Mouse (Mus musculus) cortical plate, adult 2 months (tissue): Measurements from ENCODE around the gene Apol11b. TPM values are rescaled to one million over a fixed set of nuclear protein-coding genes. Genes with fewer than 3 reads are reported as not detected.
"Not testable (repeated sequence)": the region's sequence is repeated elsewhere in the genome, so short reads cannot be mapped to it uniquely, and the experiment has no call there.

Source experiments
- H3K27ac ChIP-seq: fragments of 200-500 bp; 2 replicates; pipeline ENCODE4 v1.5.1; 2012; ENCODE audit warnings: low read length, control low read depth, inconsistent platforms; ENCODE audit not compliant: insufficient read depth
- H3K4me1 ChIP-seq: fragments of 200-500 bp; 2 replicates; pipeline ENCODE4 v1.6.1; 2011; ENCODE audit warnings: low read length; ENCODE audit not compliant: control insufficient read depth, insufficient read depth
- H3K4me3 ChIP-seq: fragments of 200-500 bp; 2 replicates; pipeline ENCODE4 v1.5.1; 2011; ENCODE audit warnings: mild to moderate bottlenecking, low read length, control low read depth; ENCODE audit not compliant: insufficient read depth
- CTCF ChIP-seq: fragments of 200-500 bp; IDR thresholded peaks from 2 replicates; pipeline ENCODE4 v1.5.1; 2011; ENCODE audit warnings: mild to moderate bottlenecking, control low read depth, low read length; ENCODE audit not compliant: insufficient read depth; ENCODE audit errors: extremely low read depth
- POLR2A ChIP-seq: fragments of 200-500 bp; IDR thresholded peaks from 2 replicates; pipeline ENCODE4 v1.6.1; 2011; ENCODE audit warnings: mild to moderate bottlenecking, low read length, control low read depth; ENCODE audit not compliant: insufficient read depth; ENCODE audit errors: extremely low read depth
- polyA plus RNA-seq: library from polyadenylated mRNA; depleted of rRNA; stranded (reverse); fragments of >200 nt; gene quantifications from 2 replicates; pipeline ENCODE4 v1.2.3, GENCODE M21; 2012; rRNA removed

Gene Apol11b
- 0.06 TPM in 1 of 2 replicates, not detected in the other for polyA plus RNA-seq

DNA sequence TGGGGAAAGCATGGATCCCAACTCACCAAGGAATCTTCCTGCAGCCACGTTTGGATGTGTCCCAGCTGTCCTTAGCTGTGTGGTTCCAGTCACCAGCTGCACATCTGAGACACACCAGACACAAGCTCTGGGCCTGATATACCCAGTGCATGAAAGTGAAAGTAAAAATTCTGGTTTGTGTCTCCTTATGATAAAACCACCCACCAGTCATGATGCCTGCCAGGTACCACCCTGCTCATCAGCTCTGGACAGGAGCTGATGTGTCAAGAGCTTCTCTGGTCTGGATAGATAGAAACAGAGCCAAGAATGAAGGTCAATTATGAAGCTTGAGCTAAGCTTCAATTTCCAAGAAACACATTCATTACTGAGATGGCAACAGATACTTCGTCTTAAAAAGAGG, at the start of gene Apol11b:
TSS of gene Apol11b (minus strand) at position 111 of the 400 bp plus-strand sequence.
- H3K27ac ChIP-seq, H3K4me3 ChIP-seq, H3K4me1 ChIP-seq: not testable (repeated sequence)

DNA sequence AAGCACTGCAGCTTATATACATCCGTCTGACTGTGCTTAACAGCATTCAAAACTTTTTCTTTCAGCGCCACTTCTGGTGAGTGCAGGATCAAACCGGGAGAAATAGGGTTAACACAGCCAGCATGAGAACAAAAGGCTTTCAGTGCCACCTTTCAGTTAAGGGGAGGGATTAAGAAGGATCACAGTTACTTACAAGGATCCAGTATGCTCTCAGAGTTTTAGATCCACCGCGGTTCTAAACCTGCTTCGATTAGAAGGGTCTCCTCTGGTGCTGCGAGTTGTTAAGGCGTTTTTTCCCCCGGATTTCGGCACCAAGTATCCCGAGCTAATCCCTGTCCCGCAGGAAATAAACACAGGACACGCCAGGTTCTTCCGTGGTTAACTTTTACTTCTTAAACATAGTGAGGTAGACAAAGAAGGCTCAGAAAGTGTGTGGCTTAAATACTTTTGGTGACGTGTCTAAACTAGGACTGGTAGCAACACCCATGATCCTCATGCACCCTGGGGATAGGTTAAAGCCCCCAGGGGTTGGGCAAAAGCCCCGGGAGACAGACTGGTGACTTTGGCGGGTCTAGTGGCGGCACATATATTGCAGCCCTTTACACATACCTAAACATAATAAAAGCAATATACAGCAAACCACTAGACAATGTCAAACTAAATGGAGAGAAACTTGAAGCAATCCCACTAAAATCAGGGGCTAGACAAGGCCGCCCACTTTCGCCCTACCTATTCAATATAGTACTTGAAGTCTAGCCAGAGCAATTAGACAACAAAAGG, 48.6 kb upstream of the Apol11b start:
- not testable (repeated sequence) for H3K4me1 ChIP-seq, H3K27ac ChIP-seq, H3K4me3 ChIP-seq

DNA sequence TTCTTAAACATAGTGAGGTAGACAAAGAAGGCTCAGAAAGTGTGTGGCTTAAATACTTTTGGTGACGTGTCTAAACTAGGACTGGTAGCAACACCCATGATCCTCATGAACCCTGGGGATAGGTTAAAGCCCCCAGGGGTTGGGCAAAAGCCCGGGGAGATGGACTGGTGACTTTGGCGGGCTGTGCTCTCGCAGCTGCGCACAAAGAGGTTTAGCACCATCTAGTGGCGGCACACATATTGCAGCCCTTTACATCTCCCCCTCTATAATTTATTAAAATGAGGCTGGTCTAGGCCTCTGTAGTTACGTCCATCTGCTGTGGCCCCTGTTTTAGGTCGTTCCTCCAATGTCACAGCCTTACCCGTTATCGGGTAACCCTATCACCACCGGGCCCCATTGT, 40.9 kb upstream of the Apol11b start:
- not testable (repeated sequence) for H3K27ac ChIP-seq, H3K4me3 ChIP-seq, H3K4me1 ChIP-seq
- TF ChIP-seq CTCF = peak; percentile 46

DNA sequence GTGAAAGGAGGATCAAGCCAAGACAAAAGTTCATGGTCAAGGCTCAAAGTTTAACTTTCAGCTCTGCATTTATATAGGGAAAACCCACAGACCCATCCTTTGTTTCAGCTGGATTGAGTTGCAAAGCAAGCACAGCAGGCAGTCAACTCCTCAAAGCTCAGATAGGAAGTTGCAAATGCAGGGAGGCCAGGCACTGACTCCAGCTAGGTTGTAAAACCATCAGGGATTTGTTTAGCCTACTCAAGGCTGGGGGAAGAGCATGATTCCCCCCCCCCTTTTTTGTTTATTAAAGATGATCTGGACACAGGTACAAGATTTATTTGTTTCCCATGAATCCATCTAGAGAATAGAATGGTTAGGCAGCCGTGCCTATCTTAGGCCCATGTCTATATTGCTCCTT, 31.0 kb upstream of the Apol11b start:
- not testable (repeated sequence) for H3K4me3 ChIP-seq, H3K27ac ChIP-seq, H3K4me1 ChIP-seq

DNA sequence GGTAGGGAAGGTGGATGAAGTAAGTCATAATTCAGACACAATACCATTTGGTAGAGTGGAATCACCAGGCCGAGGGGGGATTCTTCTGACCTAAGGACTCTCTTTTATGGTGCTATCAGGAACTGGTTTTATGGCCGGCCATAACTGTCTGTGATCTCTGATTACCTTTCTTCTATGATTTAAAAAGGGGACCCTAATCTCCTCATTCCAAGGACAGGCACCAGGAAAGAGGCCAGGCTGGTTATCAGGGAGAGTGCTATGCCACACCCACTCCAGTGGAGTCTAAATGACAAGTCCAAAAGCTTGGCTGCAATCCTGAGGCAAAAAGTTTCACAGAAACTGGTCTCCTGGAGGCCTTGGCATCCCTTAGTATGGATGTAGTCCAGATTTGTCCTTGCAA, 18.8 kb upstream of the Apol11b start:
- H3K27ac ChIP-seq, H3K4me1 ChIP-seq, H3K4me3 ChIP-seq: not testable (repeated sequence)

DNA sequence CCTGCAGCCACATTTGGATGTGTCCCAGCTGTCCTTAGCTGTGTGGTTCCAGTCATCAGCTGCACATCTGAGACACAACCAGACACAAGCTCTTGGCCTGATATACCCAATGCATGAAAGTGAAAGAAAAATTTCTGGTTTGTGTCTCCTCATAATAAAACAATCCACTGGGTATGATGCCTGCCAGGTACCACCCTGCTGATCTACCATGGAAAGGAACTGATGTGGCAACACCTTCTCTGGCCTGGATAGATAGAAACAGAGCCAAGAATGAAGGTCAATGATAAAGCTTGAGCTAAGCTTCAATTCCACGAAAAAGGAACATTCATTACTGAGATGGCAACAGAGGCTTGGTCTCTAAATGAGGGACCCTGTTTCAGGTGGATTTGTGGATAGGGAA, 16.7 kb upstream of the Apol11b start:
- not testable (repeated sequence) for H3K27ac ChIP-seq, H3K4me1 ChIP-seq

DNA sequence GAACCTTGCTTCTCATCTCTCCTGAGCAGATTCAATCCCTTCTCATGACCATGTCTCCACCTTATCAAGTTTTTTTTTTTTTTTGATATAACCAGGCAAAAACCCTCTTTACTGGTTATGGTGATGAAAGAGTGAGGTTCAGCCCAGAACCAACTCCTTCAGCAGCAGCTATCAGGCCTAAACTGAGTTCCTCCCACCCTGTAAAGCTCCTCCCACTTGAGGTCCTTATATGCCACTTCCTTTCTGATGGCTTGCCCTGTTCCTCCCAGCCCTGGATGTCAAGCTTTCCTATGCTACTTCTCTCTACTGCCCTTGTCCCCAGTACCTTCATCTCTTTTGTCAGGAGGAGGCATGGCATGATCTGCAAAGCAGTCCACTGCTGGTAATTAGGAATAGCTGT, 8.1 kb upstream of the Apol11b start:
- H3K4me3 ChIP-seq, H3K4me1 ChIP-seq: not testable (repeated sequence)

More for the DNA sequence above, 16.7 kb upstream of the Apol11b start:
- not testable (repeated sequence) for H3K4me3 ChIP-seq

DNA sequence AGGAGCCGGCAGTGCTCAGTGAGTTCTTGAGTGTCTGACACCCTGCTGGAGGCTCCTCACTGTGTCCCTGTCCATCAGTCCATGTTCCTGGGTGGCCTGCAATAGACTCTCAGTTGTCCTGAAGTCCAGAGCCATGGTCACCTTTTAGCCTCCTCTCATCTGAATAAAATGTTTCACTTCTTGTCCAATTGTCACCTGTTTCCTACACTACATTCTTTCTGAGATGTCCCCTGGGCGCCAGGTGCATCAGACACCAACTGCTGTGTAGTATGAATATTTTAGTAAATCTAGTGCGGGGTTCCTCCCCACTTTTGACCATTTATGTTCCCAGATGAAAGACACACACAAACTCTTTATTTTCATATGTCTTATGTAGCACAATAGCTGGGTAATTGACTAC, 13.3 kb downstream of the Apol11b start:
- not testable (repeated sequence) for H3K27ac ChIP-seq, H3K4me1 ChIP-seq, H3K4me3 ChIP-seq

More for the DNA sequence above, 8.1 kb upstream of the Apol11b start:
- H3K27ac ChIP-seq = not testable (repeated sequence)

DNA sequence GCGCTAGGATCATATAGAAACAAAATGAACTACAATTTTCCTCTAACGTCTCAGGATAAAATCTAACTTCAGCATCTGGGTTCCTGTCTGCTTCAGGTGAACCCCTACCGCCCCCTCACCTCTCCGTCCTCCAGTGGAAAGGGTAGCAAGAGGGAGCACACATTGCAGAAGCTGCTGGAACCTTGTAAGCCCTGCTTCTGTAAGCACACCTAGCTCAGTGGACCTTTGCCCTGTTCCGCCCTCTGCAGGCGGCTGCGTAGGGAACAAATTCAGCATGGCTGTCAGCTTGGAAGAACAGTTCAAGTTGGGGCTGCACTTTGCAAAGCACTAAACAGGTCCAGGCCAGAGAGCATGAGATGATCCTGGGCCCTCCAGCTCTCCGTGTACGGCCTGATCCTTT, 14.4 kb downstream of the Apol11b start:
- not testable (repeated sequence) for H3K27ac ChIP-seq, H3K4me3 ChIP-seq, H3K4me1 ChIP-seq

DNA sequence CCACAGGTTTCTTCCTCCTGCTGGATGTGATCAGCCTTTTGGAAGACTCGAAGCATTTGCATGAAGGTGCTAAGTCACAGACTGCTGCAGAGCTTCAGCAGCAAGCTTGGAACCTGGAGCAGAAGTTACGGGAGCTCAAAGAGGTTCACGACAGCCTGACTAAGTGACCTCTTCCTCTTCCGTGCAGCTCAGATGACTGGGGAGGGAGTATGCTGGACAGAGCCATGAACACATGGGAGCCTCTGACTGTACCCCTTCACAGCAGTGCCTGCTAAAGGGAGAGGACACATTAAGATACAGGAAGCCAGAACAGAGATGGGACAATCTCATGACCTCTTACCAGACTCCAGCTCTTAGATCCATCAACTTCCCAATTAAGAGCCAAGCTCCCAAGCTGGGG, 16.6 kb downstream of the Apol11b start:
- not testable (repeated sequence) for H3K4me1 ChIP-seq, H3K4me3 ChIP-seq, H3K27ac ChIP-seq

DNA sequence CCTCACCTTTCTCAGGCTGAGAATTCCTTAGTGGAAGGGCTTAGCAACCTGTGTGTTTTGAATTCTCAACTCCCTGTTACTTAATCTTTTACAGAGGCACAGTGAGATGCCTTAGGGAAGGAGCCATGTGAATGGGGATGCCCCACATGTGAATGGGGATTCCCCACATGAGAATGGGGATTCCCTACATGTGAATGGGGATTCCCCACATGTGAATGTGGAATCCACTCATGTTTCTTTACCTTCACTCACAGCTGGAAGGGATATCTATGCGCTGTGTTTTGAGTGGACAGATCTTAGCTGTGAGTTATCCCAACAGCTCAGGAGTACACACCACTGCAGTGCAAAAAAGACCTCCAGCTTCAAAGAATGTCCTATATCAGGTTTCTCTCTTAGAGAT, 18.4 kb downstream of the Apol11b start:
- H3K4me1 ChIP-seq = no peaks in the 10 kb centered on the region
- TF ChIP-seq POLR2A (no peak), CTCF (no peak)
- H3K27ac ChIP-seq = no peak overlapping the region
- no peak overlapping the region for H3K4me3 ChIP-seq

DNA sequence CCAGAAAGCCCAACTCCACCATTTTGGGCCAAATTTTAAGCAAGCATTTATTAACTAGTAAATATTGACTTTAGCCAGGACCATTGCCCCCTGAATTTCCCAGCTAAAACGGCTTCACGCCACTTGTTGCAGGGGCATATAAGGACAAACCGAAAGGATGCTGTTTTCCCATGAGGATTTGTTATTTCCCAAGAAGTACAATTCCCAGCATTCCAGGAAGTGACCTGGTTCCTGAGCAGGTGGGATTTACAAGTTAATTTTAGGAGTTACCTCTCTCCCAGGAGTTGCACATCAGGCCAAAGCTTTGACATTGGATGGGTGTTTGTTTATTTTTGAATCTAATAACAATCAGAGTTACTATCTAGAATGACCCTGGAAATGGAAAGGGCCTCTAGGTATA, 37.0 kb downstream of the Apol11b start:
- TF ChIP-seq POLR2A = no peak
- H3K4me1 ChIP-seq = no peaks in the 10 kb centered on the region
- H3K4me3 ChIP-seq = no peak overlapping the region
- no peak overlapping the region for H3K27ac ChIP-seq
